Mouse (Mus musculus) neural tube, embryonic 13.5 days (tissue): Measurements from ENCODE around the gene Snorc. TPM values are rescaled to one million over a fixed set of nuclear protein-coding genes. Genes with fewer than 3 reads are reported as not detected.

Experiments
- ATAC-seq: fragments of 200-750 bp; cut with Nextera tagmentation; 2 replicates; pipeline ENCODE4 v1.8.0; 2017; ENCODE audit warnings: low read depth, mild to moderate bottlenecking, moderate TSS enrichment, moderate library complexity
- H3K27ac ChIP-seq: fragments of 300-500 bp; sonication (generic); replicated peaks from 2 replicates; pipeline ENCODE4 v1.5.1; 2015; ENCODE audit warnings: moderate library complexity, mild to moderate bottlenecking, inconsistent platforms
- H3K27me3 ChIP-seq: fragments of 300-500 bp; sonication (generic); 2 replicates; pipeline ENCODE4 v1.6.1; 2015; ENCODE audit warnings: mild to moderate bottlenecking, inconsistent platforms
- H3K36me3 ChIP-seq: fragments of 300-500 bp; sonication (generic); 2 replicates; pipeline ENCODE4 v1.6.1; 2015; ENCODE audit warnings: mild to moderate bottlenecking, inconsistent platforms
- H3K4me1 ChIP-seq: fragments of 300-500 bp; sonication (generic); replicated peaks from 2 replicates; pipeline ENCODE4 v1.6.1; 2015; ENCODE audit warnings: inconsistent platforms
- H3K4me2 ChIP-seq: fragments of 300-500 bp; sonication (generic); 2 replicates; pipeline ENCODE4 v1.6.1; 2015; ENCODE audit warnings: inconsistent platforms, mild to moderate bottlenecking, moderate library complexity
- H3K4me3 ChIP-seq: fragments of 300-500 bp; sonication (generic); 2 replicates; pipeline ENCODE4 v1.5.1; 2015; ENCODE audit warnings: mild to moderate bottlenecking, inconsistent platforms
- H3K9ac ChIP-seq: fragments of 300-500 bp; sonication (generic); 2 replicates; pipeline ENCODE4 v1.6.1; 2015; ENCODE audit warnings: moderate library complexity, mild to moderate bottlenecking, inconsistent platforms
- H3K9me3 ChIP-seq: fragments of 300-500 bp; sonication (generic); 2 replicates; pipeline ENCODE4 v1.6.1; 2016; ENCODE audit warnings: inconsistent platforms
- WGBS: fragments of 180-500 bp; shearing (Covaris S2); methylation state at CpG from one replicate; pipeline ENCODE4 v1.1.7; 2015; 5-methylcytosine and 5-hydroxymethylcytosine counted together
- polyA plus RNA-seq: library from polyadenylated mRNA; unstranded; fragments of >200 nt; fragmentation: Nextera tagmentation; extraction: Ambion mirVana; gene quantifications from 2 replicates; pipeline ENCODE4 v1.2.1, GENCODE M21; 2015

The Snorc gene
- polyA plus RNA-seq, 1 experiment from 2014 or later, result 1.4 TPM

- peaks cover 37% of the 10 kb centered on the region for H3K27me3 ChIP-seq
- H3K4me1 ChIP-seq, result peaks cover 9% of the 10 kb centered on the region
- 3% methylated on average over 41 of the region's 42 CpGs for WGBS
- no peaks in the 10 kb centered on the region for H3K9me3 ChIP-seq
- H3K27ac ChIP-seq, result no peak overlapping the region
- peak overlapping the region; percentile 38 for H3K4me3 ChIP-seq
- H3K9ac ChIP-seq, result peak overlapping the region; percentile 60
- no peaks in the 10 kb centered on the region for H3K36me3 ChIP-seq
- ATAC-seq, result peak; percentile 66; the same call in 1 of the 2 replicates
- H3K4me2 ChIP-seq, result peak overlapping the region; percentile 73
Observed at GRCm38 (mm10) chr1:87475076-87475895, 5.2 kb downstream of the Snorc start.

GRCm38 (mm10) chr1:87482546-87482945 lies 12.5 kb downstream of the Snorc start:
- WGBS, result 83% methylated on average over 4 of the region's 4 CpGs
- no peak for ATAC-seq
- no peaks in the 10 kb centered on the region for H3K27me3 ChIP-seq

GRCm38 (mm10) chr1:87486386-87486785 lies 16.3 kb downstream of the Snorc start:
- WGBS, result 83% methylated on average over 6 of the region's 6 CpGs
- ATAC-seq, result no peak
- H3K4me2 ChIP-seq, result no peak overlapping the region
- H3K27ac ChIP-seq, result no peak overlapping the region
- H3K4me1 ChIP-seq, result 0 out of 2 replicates have a peak, but pooled peaks cover 5% of the 10 kb centered on the region
- H3K36me3 ChIP-seq, result no peaks in the 10 kb centered on the region
- H3K4me3 ChIP-seq, result no peak overlapping the region
- no peaks in the 10 kb centered on the region for H3K9me3 ChIP-seq
- H3K9ac ChIP-seq, result no peak overlapping the region
- no peaks in the 10 kb centered on the region for H3K27me3 ChIP-seq

More at GRCm38 (mm10) chr1:87482546-87482945, 12.5 kb downstream of the Snorc start:
- Histone ChIP-seq H3K4me2 (no peak overlapping the region), H3K27ac (no peak overlapping the region), H3K9ac (no peak overlapping the region), H3K9me3 (no peaks in the 10 kb centered on the region), H3K4me3 (no peak overlapping the region), H3K36me3 (no peaks in the 10 kb centered on the region), H3K4me1 (0 out of 2 replicates have a peak, but pooled peaks cover 5% of the 10 kb centered on the region)

GRCm38 (mm10) chr1:87492285-87492684 lies 22.2 kb downstream of the Snorc start:
- no peak overlapping the region for H3K27ac ChIP-seq
- no peak for ATAC-seq
- H3K36me3 ChIP-seq, result no peaks in the 10 kb centered on the region
- no peak overlapping the region for H3K9ac ChIP-seq
- H3K4me2 ChIP-seq, result no peak overlapping the region
- no peaks in the 10 kb centered on the region for H3K27me3 ChIP-seq
- H3K4me3 ChIP-seq, result no peak overlapping the region
- H3K4me1 ChIP-seq, result no peaks in the 10 kb centered on the region
- 86% methylated on average over 3 of the region's 3 CpGs for WGBS
- H3K9me3 ChIP-seq, result no peaks in the 10 kb centered on the region

GRCm38 (mm10) chr1:87493542-87493941 lies 23.5 kb downstream of the Snorc start:
- 81% methylated on average over 4 of the region's 4 CpGs for WGBS
- Histone ChIP-seq H3K27ac (no peak overlapping the region), H3K4me3 (no peak overlapping the region), H3K27me3 (no peaks in the 10 kb centered on the region), H3K4me1 (no peaks in the 10 kb centered on the region), H3K36me3 (no peaks in the 10 kb centered on the region), H3K9me3 (no peaks in the 10 kb centered on the region), H3K4me2 (no peak overlapping the region), H3K9ac (no peak overlapping the region)
- no peak for ATAC-seq

GRCm38 (mm10) chr1:87505524-87505923 lies 35.5 kb downstream of the Snorc start:
- 91% methylated on average over 4 of the region's 4 CpGs for WGBS

GRCm38 (mm10) chr1:87507857-87508256 lies 37.8 kb downstream of the Snorc start:
- ATAC-seq, result no peak
- Histone ChIP-seq H3K9me3 (no peaks in the 10 kb centered on the region), H3K4me1 (peaks cover 16% of the 10 kb centered on the region), H3K9ac (no peak overlapping the region), H3K4me3 (no peak overlapping the region), H3K27me3 (peaks cover 44% of the 10 kb centered on the region), H3K27ac (no peak overlapping the region), H3K36me3 (no peaks in the 10 kb centered on the region), H3K4me2 (no peak overlapping the region)
- WGBS, result 56% methylated on average over 6 of the region's 6 CpGs

More at GRCm38 (mm10) chr1:87505524-87505923, 35.5 kb downstream of the Snorc start:
- Histone ChIP-seq H3K9me3 (no peaks in the 10 kb centered on the region), H3K27ac (no peak overlapping the region), H3K9ac (no peak overlapping the region), H3K4me2 (no peak overlapping the region), H3K36me3 (no peaks in the 10 kb centered on the region), H3K27me3 (peaks cover 24% of the 10 kb centered on the region), H3K4me1 (peaks cover 14% of the 10 kb centered on the region), H3K4me3 (no peak overlapping the region)
- no peak for ATAC-seq

GRCm38 (mm10) chr1:87508591-87509560 lies 38.8 kb downstream of the Snorc start:
- H3K9me3 ChIP-seq, result no peaks in the 10 kb centered on the region
- peaks cover 44% of the 10 kb centered on the region for H3K27me3 ChIP-seq
- peak overlapping the region; percentile 74 for H3K4me3 ChIP-seq
- no peak overlapping the region for H3K27ac ChIP-seq
- H3K4me1 ChIP-seq, result peaks cover 16% of the 10 kb centered on the region
- no peaks in the 10 kb centered on the region for H3K36me3 ChIP-seq
- 19% methylated on average over 26 of the region's 26 CpGs for WGBS
- H3K9ac ChIP-seq, result peak overlapping the region; percentile 85
- peak overlapping the region; percentile 98 for H3K4me2 ChIP-seq
- ATAC-seq, result no peak; the same call in 1 of the 2 replicates

- Histone ChIP-seq H3K4me1 (peaks cover 16% of the 10 kb centered on the region), H3K27me3 (peaks cover 44% of the 10 kb centered on the region), H3K4me3 (peak within 1 kb of the TSS; percentile 74), H3K9ac (peak within 1 kb of the TSS; percentile 85), H3K9me3 (no peaks in the 10 kb centered on the region), H3K27ac (no peak within 1 kb of the TSS), H3K4me2 (peak within 1 kb of the TSS; percentile 98), H3K36me3 (no peaks in the 10 kb centered on the region)
- WGBS, result under 1% methylated on average over 55 of the region's 56 CpGs
- ATAC-seq, result peak; percentile 59
Observed at GRCm38 (mm10) chr1:87509561-87510165, 39.6 kb downstream of the Snorc start, which contains the start of gene Neu2. Gene Neu2 (plus strand): TSS chr1:87509889.

GRCm38 (mm10) chr1:87510166-87510691 lies 40.2 kb downstream of the Snorc start:
- H3K4me2 ChIP-seq, result peak overlapping the region; percentile 98
- under 1% methylated on average over 58 of the region's 61 CpGs for WGBS

GRCm38 (mm10) chr1:87510845-87511244 lies 40.8 kb downstream of the Snorc start:
- peak overlapping the region; percentile 98 for H3K4me2 ChIP-seq
- no peak for ATAC-seq
- peaks cover 16% of the 10 kb centered on the region for H3K4me1 ChIP-seq
- no peak overlapping the region for H3K9ac ChIP-seq
- H3K4me3 ChIP-seq, result peak overlapping the region; percentile 74
- no peak overlapping the region for H3K27ac ChIP-seq
- H3K27me3 ChIP-seq, result peaks cover 44% of the 10 kb centered on the region
- no peaks in the 10 kb centered on the region for H3K36me3 ChIP-seq
- WGBS, result 22% methylated on average over 5 of the region's 5 CpGs
- H3K9me3 ChIP-seq, result no peaks in the 10 kb centered on the region

More at GRCm38 (mm10) chr1:87510166-87510691, 40.2 kb downstream of the Snorc start:
- peak overlapping the region; percentile 74 for H3K4me3 ChIP-seq
- peak; percentile 90 for ATAC-seq
- H3K9me3 ChIP-seq, result no peaks in the 10 kb centered on the region
- peak overlapping the region; percentile 85 for H3K9ac ChIP-seq
- peaks cover 16% of the 10 kb centered on the region for H3K4me1 ChIP-seq
- peaks cover 44% of the 10 kb centered on the region for H3K27me3 ChIP-seq
- H3K27ac ChIP-seq, result no peak overlapping the region
- H3K36me3 ChIP-seq, result no peaks in the 10 kb centered on the region
